In genomic region chr2:51047520-51047919, GRCm38 (mm10) we compare ENCODE assay signal across 13 mouse cellular contexts.
"Had no signal": no experiment of that assay in that cellular context is flagged by ENCODE, and none has a peak within 500 bp of the region (broad histone marks: within the 10 kb centered on the region; RNA-seq: fewer than 3 reads in every experiment).

No protein-coding gene starts in this region.

- DNase-seq: kidney, postnatal 14 days; left cerebral cortex, postnatal 4 days; lung, adult 18-20 months; retina, postnatal 1 day; right cerebral cortex, postnatal 4 days; spleen, adult 18-20 months; thymus, postnatal 36 days had no signal

- H3K4me3 ChIP-seq: kidney, embryonic 15.5 days; limb, embryonic 13.5 days; midbrain, embryonic 15.5 days; neural tube, embryonic 12.5 days; stomach, embryonic 15.5 days had no signal

- H3K9me3 ChIP-seq: kidney, embryonic 15.5 days; limb, embryonic 13.5 days; midbrain, embryonic 15.5 days; neural tube, embryonic 12.5 days; stomach, embryonic 15.5 days had no signal

- H3K9ac ChIP-seq: kidney, embryonic 15.5 days; limb, embryonic 13.5 days; liver, embryonic 14.5 days; midbrain, embryonic 15.5 days; neural tube, embryonic 12.5 days; stomach, embryonic 15.5 days had no signal

- H3K27ac ChIP-seq: kidney, embryonic 15.5 days; limb, embryonic 13.5 days; liver, embryonic 14.5 days; midbrain, embryonic 15.5 days; neural tube, embryonic 12.5 days; stomach, embryonic 15.5 days had no signal

- ATAC-seq: midbrain, embryonic 15.5 days had no signal

- H3K4me2 ChIP-seq: kidney, embryonic 15.5 days; limb, embryonic 13.5 days; midbrain, embryonic 15.5 days; neural tube, embryonic 12.5 days; stomach, embryonic 15.5 days had no signal

- H3K36me3 ChIP-seq: kidney, embryonic 15.5 days; limb, embryonic 13.5 days; midbrain, embryonic 15.5 days; neural tube, embryonic 12.5 days; stomach, embryonic 15.5 days had no signal

- H3K4me1 ChIP-seq: kidney, embryonic 15.5 days; midbrain, embryonic 15.5 days; stomach, embryonic 15.5 days had no signal

- H3K27me3 ChIP-seq: kidney, embryonic 15.5 days; limb, embryonic 13.5 days; midbrain, embryonic 15.5 days; neural tube, embryonic 12.5 days; stomach, embryonic 15.5 days had no signal
